17 mouse cellular contexts compared by ENCODE assay signal in the genomic region with DNA sequence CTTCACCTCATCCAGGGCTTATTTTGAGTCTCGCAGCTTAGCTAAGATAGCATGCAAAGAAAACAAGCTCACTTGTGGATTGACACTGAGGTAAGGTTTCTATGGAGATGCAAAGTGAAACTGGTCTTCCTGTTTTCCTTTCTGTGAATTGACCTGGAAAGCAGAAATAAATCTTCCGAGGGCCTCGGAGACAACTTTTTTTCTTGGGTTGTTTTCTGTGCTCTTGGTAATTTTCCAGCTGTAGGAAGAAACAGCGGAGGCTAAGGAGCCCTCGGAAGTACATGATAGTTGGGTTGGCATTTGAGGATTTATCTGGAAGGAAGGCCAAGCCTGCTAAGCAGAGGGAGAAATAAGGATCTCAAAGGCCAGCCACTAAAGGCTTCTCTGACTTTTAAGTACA. TPM values are rescaled to one million over a fixed set of nuclear protein-coding genes. Genes with fewer than 3 reads are reported as not detected.
A peak's percentile ranks its signal among the peaks of the same experiment; 100 is the strongest.
DNase-seq lines count a peak whose midpoint lies in the region; ATAC-seq and TF ChIP-seq lines count a peak whose summit lies in the region.
"Had no signal": no experiment of that assay in that cellular context is flagged by ENCODE, and none has a peak within 500 bp of the region (broad histone marks: within the 10 kb centered on the region; RNA-seq: fewer than 3 reads in every experiment).

No protein-coding gene starts in this region.

- H3K4me3 ChIP-seq in gastrocnemius, adult 2 months = peak overlapping the region; percentile 49
- H3K4me3 ChIP-seq: embryonic facial prominence, embryonic 15.5 days; forebrain, embryonic 12.5 days; heart, embryonic 15.5 days; midbrain, embryonic 12.5 days had no signal

- peak overlapping the region; percentile 63 for H3K27ac ChIP-seq in gastrocnemius, adult 2 months
- H3K27ac ChIP-seq: embryonic facial prominence, embryonic 15.5 days; forebrain, embryonic 12.5 days; heart, embryonic 15.5 days; midbrain, embryonic 12.5 days had no signal

- ATAC-seq in erythroid progenitor cell, adult 5-6 weeks (replicated peaks; ENCODE audit: low FRiP score, poor library complexity, severe bottlenecking) = no peak

- DNase-seq in gastrocnemius, adult 2 months = no peak
- no peak for DNase-seq in gastrocnemius, postnatal 10 days
- peak; percentile 46 for DNase-seq in kidney, adult 9 months
- no peak for DNase-seq in kidney, adult 18-20 months
- DNase-seq in brain, adult 2 months (ENCODE audit: low read depth, low spot score) = peak; percentile 44
- peak; percentile 43 for DNase-seq in kidney, postnatal 14 days
- DNase-seq: cerebellum, adult 9-11 months; layer of hippocampus, adult 9-11 months; liver; lung, adult 2 months; thymus, postnatal 36 days had no signal

- intact Hi-C loops in gastrocnemius, adult 2 months (cut with DNase I) = no loop called here

- no peak for TF ChIP-seq CTCF in gastrocnemius, adult 2 months (IDR thresholded peaks at IDR 0.05)

RNA-seq across cellular contexts. Expression of a gene that starts 24.8 kb away (rescaled TPM):
- total RNA-seq in gastrocnemius, adult 2 months (2021) = under 1 TPM; 0.08 TPM
- under 1 TPM; 0.05 TPM for total RNA-seq in gastrocnemius, postnatal 10 days (2021)
- not detected in 2 replicates for total RNA-seq in erythroid progenitor cell, adult 5-6 weeks (2015; ENCODE audit: low replicate concordance)
- total RNA-seq in erythroid progenitor cell, adult 5-6 weeks (2017; ENCODE audit: low replicate concordance) = not detected in 2 replicates
- total RNA-seq: neutrophil, adult 5-6 weeks had no signal

Comparison
In these comparisons a context has a peak if more than half of its experiments do, and no peak if none do; other contexts are left out.
1. DNase-seq: peak in kidney, adult 9 months (single experiment), brain, adult 2 months (single experiment) and kidney, postnatal 14 days (single experiment); none in gastrocnemius, adult 2 months (single experiment), gastrocnemius, postnatal 10 days (single experiment) and kidney, adult 18-20 months (single experiment).